Mouse (Mus musculus) CH12.LX (cell line): ENCODE measurements at regions not wholly inside any gene's neighbourhood (a gene's known extent, or its start where the extent isn't known, plus 50 kb on each side); places are given as distances from the start of the nearest gene placed in this dataset.

ENCODE experiments used
- DNase-seq: peaks from one replicate; pipeline ENCODE4 v3.0.0-alpha.2; 2013; ENCODE audit errors: extremely low read depth
- H3K27ac ChIP-seq: 2 replicates; pipeline ENCODE4 v1.5.1; 2012; ENCODE audit warnings: low read depth, mild to moderate bottlenecking, control low read depth, moderate library complexity; ENCODE audit not compliant: insufficient read depth
- H3K27me3 ChIP-seq: replicated peaks from 2 replicates; pipeline ENCODE3; 2012; ENCODE audit warnings: inconsistent platforms
- H3K36me3 ChIP-seq, 2 experiments: replicated peaks in 1 of 2; 2 replicates each; pipeline versions ENCODE3 to v1.6.1; 2012; ENCODE audit warnings: inconsistent platforms in 1 of 2, low read length in 1 of 2, mild to moderate bottlenecking in 1 of 2, mixed read lengths in 1 of 2, moderate library complexity in 1 of 2; ENCODE audit not compliant: control insufficient read depth in 1 of 2, insufficient read depth in 1 of 2
- H3K4me1 ChIP-seq, 2 experiments: 2 replicates each; pipeline ENCODE4 v1.6.1; 2012; ENCODE audit warnings: inconsistent platforms in 1 of 2, moderate library complexity in 1 of 2; ENCODE audit not compliant: insufficient read depth in 2 of 2, control insufficient read depth in 1 of 2
- H3K4me2 ChIP-seq: 2 replicates; pipeline ENCODE4 v1.6.1; 2012; ENCODE audit warnings: low read depth, mild to moderate bottlenecking, control low read depth; ENCODE audit not compliant: poor library complexity, insufficient read depth, severe bottlenecking
- H3K4me3 ChIP-seq, 3 experiments: fragments of 150-350 bp in 1 of 3; sonication (generic) in 1 of 3; replicated peaks in 1 of 3; 2 replicates each; pipeline versions ENCODE3 to v1.5.1; 2011 to 2012; ENCODE audit warnings: low read depth in 2 of 3, low read length in 2 of 3, mild to moderate bottlenecking in 2 of 3, moderate library complexity in 2 of 3, control low read depth in 1 of 3, improper control_type of control experiment in 1 of 3, inconsistent platforms in 1 of 3, mixed read lengths in 1 of 3; ENCODE audit not compliant: poor library complexity in 1 of 3
- H3K79me2 ChIP-seq: replicated peaks from 2 replicates; pipeline ENCODE4 v1.6.1; 2012; ENCODE audit warnings: mild to moderate bottlenecking, moderate library complexity; ENCODE audit not compliant: control insufficient read depth, poor library complexity, insufficient read depth, severe bottlenecking; ENCODE audit errors: extremely low read depth
- H3K9ac ChIP-seq: 2 replicates; pipeline ENCODE4 v1.6.1; 2012; ENCODE audit warnings: low read depth, mild to moderate bottlenecking, control low read depth, moderate library complexity; ENCODE audit not compliant: insufficient read depth
- H3K9me3 ChIP-seq: replicated peaks from 2 replicates; pipeline ENCODE3; 2012; ENCODE audit warnings: low read length, inconsistent platforms, mixed read lengths
- BHLHE40 ChIP-seq: IDR thresholded peaks from 2 replicates; pipeline ENCODE4 v1.6.1; 2011; ENCODE audit warnings: mild to moderate bottlenecking, low read depth, low read length, improper control_type of control experiment
- CHD1 ChIP-seq: IDR thresholded peaks from 2 replicates; pipeline ENCODE4 v1.6.1; 2012; ENCODE audit warnings: low read depth, low read length, improper control_type of control experiment, inconsistent platforms
- CHD2 ChIP-seq: IDR thresholded peaks from 2 replicates; pipeline ENCODE4 v1.6.1; 2011; ENCODE audit warnings: low read length, improper control_type of control experiment
- CTCF ChIP-seq, 2 experiments: IDR thresholded peaks in 1 of 2; conservative IDR thresholded peaks in 1 of 2; 2 replicates each; pipeline ENCODE4 v1.5.1; 2011 to 2012; ENCODE audit warnings: low read depth in 2 of 2, low read length in 2 of 2, improper control_type of control experiment in 1 of 2, inconsistent platforms in 1 of 2, mild to moderate bottlenecking in 1 of 2, moderate library complexity in 1 of 2
- E2F4 ChIP-seq: IDR thresholded peaks from 2 replicates; pipeline ENCODE4 v1.6.1; 2011; ENCODE audit warnings: low read depth, low read length, improper control_type of control experiment; ENCODE audit not compliant: insufficient replicate concordance
- EP300 ChIP-seq: IDR thresholded peaks from 2 replicates; pipeline ENCODE4 v1.6.1; 2011; ENCODE audit warnings: low read length, improper control_type of control experiment
- HCFC1 ChIP-seq: IDR thresholded peaks from 2 replicates; pipeline ENCODE4 v1.6.1; 2012; ENCODE audit warnings: low read depth, mild to moderate bottlenecking, inconsistent platforms, low read length, improper control_type of control experiment
- IRF4 ChIP-seq: IDR thresholded peaks from 2 replicates; pipeline ENCODE4 v1.6.1; 2014; ENCODE audit warnings: low read depth, mild to moderate bottlenecking, inconsistent platforms, low read length, improper control_type of control experiment
- JUND ChIP-seq: conservative IDR thresholded peaks from 2 replicates; pipeline ENCODE4 v1.6.1; 2011; ENCODE audit warnings: low read depth, low read length, improper control_type of control experiment
- MAX ChIP-seq: IDR thresholded peaks from 2 replicates; pipeline ENCODE4 v1.6.1; 2011; ENCODE audit warnings: low read length, improper control_type of control experiment
- MAZ ChIP-seq: IDR thresholded peaks from 2 replicates; pipeline ENCODE4 v1.6.1; 2012; ENCODE audit warnings: low read depth, mild to moderate bottlenecking, inconsistent platforms, low read length, improper control_type of control experiment, moderate library complexity
- MEF2A ChIP-seq: IDR thresholded peaks from 2 replicates; pipeline ENCODE4 v1.6.1; 2014; ENCODE audit warnings: low read depth, mild to moderate bottlenecking, inconsistent platforms, low read length, improper control_type of control experiment, borderline replicate concordance
- MXI1 ChIP-seq: IDR thresholded peaks from 2 replicates; pipeline ENCODE4 v1.6.1; 2011; ENCODE audit warnings: mild to moderate bottlenecking, low read depth, low read length, improper control_type of control experiment
- POLR2A ChIP-seq: IDR thresholded peaks from 2 replicates; pipeline ENCODE4 v1.6.1; 2011; ENCODE audit warnings: low read depth, mild to moderate bottlenecking, improper control_type of control experiment, low read length
- RCOR1 ChIP-seq: conservative IDR thresholded peaks from 2 replicates; pipeline ENCODE4 v1.6.1; 2012; ENCODE audit warnings: low read depth, mild to moderate bottlenecking, inconsistent platforms, low read length, improper control_type of control experiment
- SMC3 ChIP-seq: IDR thresholded peaks from 2 replicates; pipeline ENCODE4 v1.6.1; 2011; ENCODE audit warnings: low read depth, low read length, improper control_type of control experiment
- TBP ChIP-seq: conservative IDR thresholded peaks from 2 replicates; pipeline ENCODE4 v1.6.1; 2011; ENCODE audit warnings: low read depth, low read length, improper control_type of control experiment
- USF2 ChIP-seq: conservative IDR thresholded peaks from 2 replicates; pipeline ENCODE4 v1.6.1; 2011; ENCODE audit warnings: low read depth, low read length, improper control_type of control experiment
- ZC3H11A ChIP-seq: IDR thresholded peaks from 2 replicates; pipeline ENCODE4 v1.6.1; 2012; ENCODE audit warnings: low read depth, mild to moderate bottlenecking, inconsistent platforms, low read length, improper control_type of control experiment
- ZKSCAN1 ChIP-seq: IDR thresholded peaks from 2 replicates; pipeline ENCODE4 v1.6.1; 2012; ENCODE audit warnings: low read depth, inconsistent platforms, low read length, improper control_type of control experiment, borderline replicate concordance
- ZNF384 ChIP-seq: IDR thresholded peaks from 2 replicates; pipeline ENCODE4 v1.6.1; 2012; ENCODE audit warnings: low read depth, low read length, improper control_type of control experiment, inconsistent platforms
- dilution Hi-C: fragments of 300-500 bp; cut with MboI; formaldehyde crosslinking; loops from 2 replicates; pipeline ENCODE4 v1.14.3; 2020; ENCODE audit warnings: low sequenced_read_pairs; ENCODE audit not compliant: extremely low pct_unique_long_range_greater_than_20kb, extremely low pct_ligation_motif_present
- in situ Hi-C: fragments of 300-500 bp; cut with MboI; formaldehyde crosslinking; loops from 3 replicates; pipeline ENCODE4 v1.14.3; 2019; ENCODE audit warnings: low sequenced_read_pairs, low pct_ligation_motif_present, low pct_unique_long_range_greater_than_20kb, mixed read lengths

GRCm38 (mm10) chr1:57301260-57301979 is 76.0 kb upstream of the 1700066M21Rik start:
- no peaks in the 10 kb centered on the region for H3K79me2 ChIP-seq
- dilution Hi-C loops, result no loop called here
- in situ Hi-C loops, result no loop called here

GRCm38 (mm10) chr1:57301980-57302331 is 75.5 kb upstream of the 1700066M21Rik start:
- Histone ChIP-seq H3K36me3 (no peaks in the 10 kb centered on the region), H3K9ac (no peak overlapping the region), H3K27ac (no peak overlapping the region), H3K79me2 (no peaks in the 10 kb centered on the region), H3K4me3 (no peak overlapping the region), H3K27me3 (no peaks in the 10 kb centered on the region), H3K9me3 (no peaks in the 10 kb centered on the region), H3K4me2 (no peak overlapping the region), H3K4me1 (peaks cover 5 to 10% of the 10 kb centered on the region in 2 experiments; a peak in 3 of 4 replicates)
- DNase-seq, result no peak
- in situ Hi-C loops, result no loop called here
- TF ChIP-seq EP300 (no peak), USF2 (no peak), CTCF (conservative IDR thresholded peaks at IDR 0.05 in 1 of 2, IDR thresholded peaks at IDR 0.05 in 1 of 2; ENCODE audit: low read depth in 2 of 2, low read length in 2 of 2) (no peak), MAZ (no peak), POLR2A (no peak), IRF4 (no peak), JUND (no peak), ZNF384 (no peak), ZKSCAN1 (no peak), TBP (no peak), CHD1 (no peak), CHD2 (no peak), HCFC1 (no peak), SMC3 (no peak), MXI1 (no peak), MAX (no peak), ZC3H11A (no peak), E2F4 (no peak), RCOR1 (no peak)
- dilution Hi-C loops, result no loop called here

More at GRCm38 (mm10) chr1:57301260-57301979, 76.0 kb upstream of the 1700066M21Rik start:
- Histone ChIP-seq H3K4me2 (peak overlapping the region; percentile 7; the same call in 1 of the 2 replicates), H3K27me3 (no peaks in the 10 kb centered on the region), H3K4me3 (no peak overlapping the region), H3K9ac (no peak overlapping the region), H3K27ac (no peak overlapping the region), H3K9me3 (no peaks in the 10 kb centered on the region), H3K4me1 (peaks cover 5 to 10% of the 10 kb centered on the region in 2 experiments; a peak in 3 of 4 replicates), H3K36me3 (no peaks in the 10 kb centered on the region)
- no peak for TF ChIP-seq BHLHE40
- 0 out of 2 replicates have a peak, but pooled peaks have one; percentile 53 for TF ChIP-seq CHD1
- peak; percentile 78 for TF ChIP-seq ZNF384
- peak; percentile 79 for TF ChIP-seq IRF4
- TF ChIP-seq MAX, result no peak
- TF ChIP-seq MEF2A, result peak; percentile 24; the same call in 1 of the 2 replicates
- no peak for DNase-seq
